Mouse (Mus musculus): ENCODE measurements around the gene Bnipl.

DNA sequence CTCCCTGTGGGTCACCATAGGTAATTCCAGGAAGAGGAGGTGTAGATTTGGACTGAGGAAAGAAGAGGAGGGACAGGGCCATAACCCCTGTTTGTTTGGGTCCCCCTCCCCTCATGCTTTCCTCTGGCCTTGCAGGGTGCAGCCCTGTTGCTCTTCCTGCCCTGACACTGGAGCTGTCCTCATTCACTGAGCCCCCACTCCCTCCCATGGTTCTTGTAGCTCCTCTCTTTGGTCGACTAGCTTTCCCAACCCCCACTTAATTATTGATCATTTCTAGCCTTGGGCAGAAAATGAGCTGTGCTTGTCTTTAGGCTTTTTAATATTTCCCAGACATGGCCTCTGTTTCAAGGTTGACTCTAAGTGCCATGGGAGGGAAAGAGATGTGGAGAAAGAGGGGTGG lies 33.1 kb upstream of the Bnipl start:
- TF ChIP-seq EP300 (optimal IDR thresholded peaks at IDR 0.05) (no peak), CTCF (IDR thresholded peaks at IDR 0.05; ENCODE audit: low read depth) (no peak)
